Mouse (Mus musculus) E14TG2a.4 (cell line): ENCODE results near the gene Htr3a.
A peak's percentile ranks its signal among the peaks of the same experiment; 100 is the strongest.

Source experiments
- H3K27me3 ChIP-seq: 2 replicates; pipeline ENCODE4 v1.6.1; 2014; ENCODE audit warnings: low read length, control low read depth; ENCODE audit not compliant: insufficient read depth
- H3K36me3 ChIP-seq: 2 replicates; pipeline ENCODE4 v1.6.1; 2014; ENCODE audit warnings: low read length, control low read depth; ENCODE audit not compliant: insufficient read depth
- H3K4me1 ChIP-seq: replicated peaks from 2 replicates; pipeline ENCODE4 v1.6.1; 2014; ENCODE audit warnings: low read depth, low read length, control low read depth
- H3K4me3 ChIP-seq: replicated peaks from 2 replicates; pipeline ENCODE4 v1.5.1; 2014; ENCODE audit warnings: mild to moderate bottlenecking, low read length
- H3K9me3 ChIP-seq: 2 replicates; pipeline ENCODE4 v1.6.1; 2014; ENCODE audit warnings: low read length, control low read depth
- CTCF ChIP-seq: conservative IDR thresholded peaks from 2 replicates; pipeline ENCODE4 v1.5.1; 2014; ENCODE audit warnings: low read length
- NANOG ChIP-seq: IDR thresholded peaks from 2 replicates; pipeline ENCODE4 v1.6.1; 2014; ENCODE audit warnings: borderline replicate concordance, low read length, mixed read lengths
- POU5F1 ChIP-seq: IDR thresholded peaks from 2 replicates; pipeline ENCODE4 v1.6.1; 2014; ENCODE audit warnings: low read length, borderline replicate concordance

Htr3a gene

GRCm38 (mm10) chr9:48860526-48860845, 50.4 kb downstream of the Htr3a start:
- no peaks in the 10 kb centered on the region for H3K9me3 ChIP-seq
- H3K4me3 ChIP-seq = no peak overlapping the region
- H3K36me3 ChIP-seq = no peaks in the 10 kb centered on the region
- H3K27me3 ChIP-seq = peaks cover 24% of the 10 kb centered on the region
- H3K4me1 ChIP-seq = peaks cover 15% of the 10 kb centered on the region
- TF ChIP-seq POU5F1 (no peak), CTCF (peak; percentile 88)

- Histone ChIP-seq H3K36me3 (no peaks in the 10 kb centered on the region), H3K27me3 (peaks cover 26% of the 10 kb centered on the region), H3K9me3 (no peaks in the 10 kb centered on the region), H3K4me3 (no peak overlapping the region), H3K4me1 (peaks cover 13% of the 10 kb centered on the region)
- TF ChIP-seq NANOG (no peak), CTCF (no peak), POU5F1 (no peak)
Observed at GRCm38 (mm10) chr9:48859828-48860525, 50.9 kb downstream of the Htr3a start.

- Histone ChIP-seq H3K9me3 (no peaks in the 10 kb centered on the region), H3K27me3 (peaks cover 31% of the 10 kb centered on the region), H3K4me1 (peaks cover 13% of the 10 kb centered on the region), H3K4me3 (no peak overlapping the region), H3K36me3 (no peaks in the 10 kb centered on the region)
- TF ChIP-seq CTCF (no peak), POU5F1 (no peak), NANOG (no peak)
Observed at GRCm38 (mm10) chr9:48857944-48858343, 53.0 kb downstream of the Htr3a start.

DNA sequence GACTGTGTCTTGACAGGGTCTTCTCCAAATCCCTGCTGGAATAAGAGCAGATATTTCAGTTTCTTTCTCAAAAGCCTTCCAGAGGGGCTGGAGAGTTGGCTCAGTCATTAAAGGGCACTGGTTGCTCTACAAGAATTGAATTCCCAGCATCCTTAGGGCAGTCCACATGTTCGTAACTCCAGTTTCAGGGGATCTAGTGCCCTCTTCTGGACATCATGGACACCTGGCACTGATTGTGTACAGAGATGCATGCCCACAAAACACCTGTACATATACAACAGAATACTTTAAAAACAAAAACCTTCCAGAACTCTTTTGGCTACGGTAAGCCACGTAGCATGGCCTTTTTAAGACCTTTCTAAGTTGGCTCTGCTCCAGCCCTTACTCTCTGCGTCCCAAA, 54.7 kb downstream of the Htr3a start:
- peaks cover 22% of the 10 kb centered on the region for H3K27me3 ChIP-seq

DNA sequence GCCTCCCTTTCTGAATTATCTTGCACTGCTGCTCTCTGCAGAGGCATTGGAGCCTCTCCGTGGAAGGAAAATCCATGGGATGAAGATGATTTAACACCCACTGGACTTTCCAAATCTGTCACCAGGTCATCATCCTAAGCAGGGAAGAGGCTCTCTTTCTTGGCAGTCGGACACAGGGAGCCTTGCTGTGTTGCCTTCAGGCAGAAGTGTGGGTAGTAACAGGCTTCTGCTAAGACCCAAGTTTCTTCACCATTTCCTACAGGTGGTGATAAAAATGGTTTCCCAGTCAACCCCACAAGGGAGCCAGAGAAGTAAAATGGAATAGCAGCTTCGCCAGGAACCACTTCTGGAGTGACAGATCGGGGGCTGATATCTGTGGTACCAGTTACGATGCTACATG, 61.4 kb downstream of the Htr3a start:
- no peak overlapping the region for H3K4me3 ChIP-seq
- H3K4me1 ChIP-seq = peaks cover 10% of the 10 kb centered on the region
- TF ChIP-seq CTCF (no peak), NANOG (no peak), POU5F1 (no peak)
- no peaks in the 10 kb centered on the region for H3K9me3 ChIP-seq
- H3K36me3 ChIP-seq = no peaks in the 10 kb centered on the region
- H3K27me3 ChIP-seq = peaks cover 17% of the 10 kb centered on the region

More for the DNA sequence above, 54.7 kb downstream of the Htr3a start:
- no peaks in the 10 kb centered on the region for H3K9me3 ChIP-seq
- TF ChIP-seq POU5F1 (no peak), NANOG (no peak), CTCF (no peak)
- peaks cover 13% of the 10 kb centered on the region for H3K4me1 ChIP-seq
- no peak overlapping the region for H3K4me3 ChIP-seq
- no peaks in the 10 kb centered on the region for H3K36me3 ChIP-seq
